Mouse (Mus musculus) layer of hippocampus, adult 9-10 months (tissue): Measurements from ENCODE around the gene Hist1h2ba.

Source experiments
- DNase-seq: peaks from one replicate; pipeline ENCODE4 v3.0.0; 2022; ENCODE audit warnings: low spot score

The Hist1h2ba gene

DNA sequence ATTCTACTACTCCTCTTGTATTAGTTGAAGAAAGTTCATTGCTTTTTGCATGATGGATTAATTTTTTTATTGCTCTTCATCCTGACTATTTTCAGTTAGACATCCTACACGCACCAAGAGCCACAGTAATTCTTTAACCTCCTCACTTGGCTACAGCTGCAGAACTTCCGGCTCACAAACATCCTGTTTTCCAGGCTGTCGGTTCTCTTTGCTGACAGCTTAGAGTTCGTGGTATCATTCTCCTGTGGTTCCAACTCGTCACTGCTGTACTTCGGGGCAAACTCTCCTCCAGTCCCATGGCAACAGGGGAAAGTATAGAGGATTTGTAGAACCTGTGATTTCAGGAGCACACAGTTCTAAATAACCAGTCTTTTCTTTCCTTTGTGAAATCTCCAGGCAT lies 35.7 kb downstream of the Hist1h2ba start:
- DNase-seq: no peak

DNA sequence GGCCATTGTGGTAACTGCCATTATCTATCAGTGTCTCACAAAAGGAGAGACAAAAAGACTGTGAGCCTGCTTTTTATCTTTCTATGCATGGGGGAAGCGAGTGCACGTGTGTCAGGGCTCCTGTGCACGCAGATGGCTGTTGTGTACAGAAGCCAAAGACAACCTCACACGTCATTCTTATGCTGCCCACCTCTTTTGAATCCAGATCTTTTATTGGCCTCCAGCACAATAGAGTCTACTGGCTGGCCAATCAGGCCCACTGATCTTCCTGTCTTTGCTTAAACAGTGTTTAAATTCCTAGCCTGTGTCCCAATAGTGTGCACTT lies 40.7 kb downstream of the Hist1h2ba start:
- DNase-seq: no peak

DNA sequence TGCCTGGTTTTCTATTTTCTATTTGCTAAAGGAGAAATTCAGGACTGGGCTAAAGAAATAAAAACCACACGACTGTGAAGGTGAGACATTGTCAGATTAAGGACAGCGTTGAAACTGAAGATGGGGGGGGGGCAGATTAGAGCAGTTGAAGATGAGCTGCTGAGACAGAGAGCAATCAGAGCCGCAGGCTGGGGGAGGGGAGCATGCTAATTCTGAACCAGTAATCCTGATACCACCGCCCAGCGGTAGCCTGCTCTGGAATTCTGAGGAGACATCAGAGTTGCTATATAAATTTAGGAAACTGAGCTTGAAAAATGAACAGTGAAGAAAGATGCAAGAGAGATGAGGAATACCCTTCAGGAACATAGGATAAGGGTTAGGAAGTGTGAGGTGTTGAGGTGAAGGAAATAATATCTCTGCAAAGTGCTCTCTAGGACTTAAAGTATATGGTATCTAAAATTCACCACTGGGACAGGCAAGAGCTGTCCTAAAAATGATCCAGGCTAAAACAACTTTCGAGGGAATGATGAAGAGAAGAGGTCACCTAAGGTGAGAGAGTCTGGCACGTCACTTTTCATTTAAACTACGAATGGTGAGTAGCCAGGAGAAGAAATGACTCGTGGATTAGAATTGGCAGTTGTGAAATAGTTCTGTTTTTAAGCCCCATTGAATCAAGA lies 41.2 kb downstream of the Hist1h2ba start:
- no peak for DNase-seq

DNA sequence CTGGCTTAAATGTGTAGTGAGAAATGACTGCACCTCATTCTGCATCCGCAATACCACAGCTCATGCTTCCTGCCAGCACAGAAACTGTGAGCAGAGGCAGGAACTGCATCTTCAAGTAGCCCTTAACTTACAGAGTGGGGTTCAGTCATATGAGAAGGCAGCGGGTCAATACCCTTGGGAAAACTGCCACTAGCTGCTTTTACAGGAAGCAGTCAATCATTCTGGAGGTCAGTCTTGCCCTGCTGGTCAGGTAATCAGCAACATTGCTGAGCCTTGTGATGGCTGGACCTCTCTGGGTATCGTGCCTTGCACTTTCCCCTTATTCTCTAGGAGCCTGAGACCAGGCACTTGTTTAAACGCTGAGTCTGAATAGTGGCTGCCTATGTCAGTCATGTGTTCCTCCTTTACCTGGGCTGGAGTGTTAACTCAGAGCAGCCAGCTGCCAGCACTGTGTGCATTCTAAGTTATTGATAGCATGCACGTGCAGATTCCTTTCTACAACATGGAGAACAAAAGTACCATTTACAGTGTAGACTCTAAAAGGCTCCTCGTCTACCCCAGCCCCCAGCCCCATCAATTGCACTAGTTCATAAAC lies 44.8 kb downstream of the Hist1h2ba start:
- no peak for DNase-seq

DNA sequence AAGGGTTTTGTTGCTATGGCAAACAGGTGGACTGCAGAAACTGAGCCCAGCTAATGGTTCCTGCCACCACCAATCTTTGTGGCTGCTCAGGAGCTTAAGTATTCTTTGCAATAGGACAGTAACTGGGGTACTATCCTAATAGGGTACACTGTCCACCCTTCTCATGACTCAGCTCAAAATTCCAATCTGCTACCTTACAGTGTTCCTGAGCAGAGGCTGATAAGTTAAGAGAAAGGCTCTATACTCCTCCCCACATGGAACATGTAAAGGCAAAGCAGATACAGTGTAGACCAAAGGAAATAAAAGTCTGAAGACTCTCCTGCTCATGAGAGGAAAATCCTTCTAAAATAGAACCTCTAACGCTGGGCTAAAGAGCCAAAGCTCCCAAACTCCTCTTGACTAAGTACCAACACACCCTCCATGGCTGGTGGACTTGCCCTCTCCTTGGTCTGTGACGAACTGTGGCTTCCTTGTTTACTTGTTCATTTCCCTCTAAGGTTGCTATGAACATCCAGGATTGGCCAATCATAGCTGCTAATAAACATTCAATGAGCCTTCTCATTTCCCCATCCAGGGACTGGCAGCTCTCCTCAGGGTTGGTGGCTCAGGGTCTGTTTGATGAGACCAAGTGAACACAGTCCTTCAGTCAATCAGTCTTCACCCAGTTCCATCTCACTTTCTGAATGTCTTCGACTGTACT lies 46.8 kb downstream of the Hist1h2ba start:
- DNase-seq: no peak

DNA sequence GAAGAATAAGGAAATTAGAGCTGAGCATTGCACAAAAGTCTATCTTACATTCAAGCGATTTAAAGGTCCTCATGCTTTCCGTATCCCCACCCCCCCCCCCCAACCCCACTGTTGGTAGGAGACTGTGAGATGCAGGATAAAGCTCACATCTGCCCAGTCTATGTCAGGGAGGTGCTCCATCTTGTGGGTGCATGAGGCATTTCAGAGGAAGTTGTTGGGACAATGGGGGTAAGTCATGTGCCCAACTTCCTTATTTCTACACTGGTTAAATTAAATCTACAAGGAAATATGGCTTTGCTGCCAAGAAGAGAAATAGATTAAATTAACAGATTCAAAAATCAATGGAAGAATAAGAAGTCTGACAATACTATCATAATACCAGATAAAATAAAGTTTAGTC lies 48.4 kb downstream of the Hist1h2ba start:
- DNase-seq: no peak
